Mouse (Mus musculus): ENCODE measurements at regions not wholly inside any gene's neighbourhood (a gene's known extent, or its start where the extent isn't known, plus 50 kb on each side); places are given as distances from the start of the nearest gene placed in this dataset.

DNA sequence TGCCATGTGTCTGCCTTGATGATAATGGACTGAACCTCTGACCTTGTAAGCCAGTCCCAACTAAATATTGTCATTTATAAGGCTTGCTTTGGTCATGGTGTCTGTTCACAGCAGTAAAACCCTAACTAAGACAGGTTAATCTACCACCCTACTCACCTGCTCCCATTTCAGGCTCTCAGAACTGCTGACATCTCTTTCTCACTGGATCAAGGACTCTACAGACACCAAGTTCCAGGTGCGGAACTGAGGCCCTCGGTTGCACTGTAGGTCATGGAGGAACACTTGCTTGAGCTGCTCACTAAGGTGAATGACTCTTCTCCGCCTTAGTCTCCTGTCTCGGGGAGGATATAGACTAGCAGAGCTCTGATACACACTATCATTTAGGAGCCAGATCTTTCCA is 254.0 kb upstream of the Myt1l start:
- Histone ChIP-seq H3K4me3 (no peak overlapping the region), H3K9me3 (peaks cover 4% of the 10 kb centered on the region; the same call in 1 of the 2 replicates), H3K27ac (replicated peaks) (no peak overlapping the region), H3K4me1 (peaks cover 2% of the 10 kb centered on the region; the same call in 1 of the 2 replicates), H3K4me2 (replicated peaks) (no peak overlapping the region), H3K9ac (replicated peaks) (no peak overlapping the region), H3K36me3 (no peaks in the 10 kb centered on the region), H3K27me3 (0 out of 2 replicates have a peak, but pooled peaks cover 4% of the 10 kb centered on the region)
- 94% methylated on average over 4 of the region's 4 CpGs for WGBS
- ATAC-seq (ENCODE audit: low FRiP score, low read depth) = no peak

DNA sequence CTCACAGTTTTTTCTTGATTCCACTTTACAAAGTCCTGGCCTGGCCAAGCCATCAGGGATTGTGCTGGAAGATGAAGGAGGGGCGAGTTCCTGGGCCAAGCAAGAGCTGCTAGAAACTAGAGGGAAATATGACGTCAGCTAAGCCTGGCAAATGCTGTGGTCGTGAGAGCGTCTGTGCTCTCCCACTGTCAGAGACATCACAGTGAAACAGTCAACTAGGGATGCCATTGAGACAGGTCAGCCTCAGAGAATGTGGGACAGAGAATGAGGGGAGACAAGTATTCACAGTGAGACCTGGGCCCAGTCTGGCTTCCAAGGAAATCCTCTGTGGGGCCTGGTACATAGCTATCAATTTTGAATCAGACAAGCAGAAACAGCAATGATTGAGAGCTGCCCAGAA is 252.5 kb upstream of the Myt1l start:
- H3K9ac ChIP-seq (replicated peaks) = no peak overlapping the region
- H3K4me2 ChIP-seq (replicated peaks) = no peak overlapping the region
- no peak for ATAC-seq (ENCODE audit: low FRiP score, low read depth)
- H3K27ac ChIP-seq (replicated peaks) = no peak overlapping the region
- peaks cover 17% of the 10 kb centered on the region for H3K4me1 ChIP-seq
- H3K4me3 ChIP-seq = no peak overlapping the region
- peaks cover 4% of the 10 kb centered on the region; the same call in 1 of the 2 replicates for H3K9me3 ChIP-seq
- H3K27me3 ChIP-seq = 0 out of 2 replicates have a peak, but pooled peaks cover 6% of the 10 kb centered on the region
- 78% methylated on average over 4 of the region's 4 CpGs for WGBS
- H3K36me3 ChIP-seq = no peaks in the 10 kb centered on the region

DNA sequence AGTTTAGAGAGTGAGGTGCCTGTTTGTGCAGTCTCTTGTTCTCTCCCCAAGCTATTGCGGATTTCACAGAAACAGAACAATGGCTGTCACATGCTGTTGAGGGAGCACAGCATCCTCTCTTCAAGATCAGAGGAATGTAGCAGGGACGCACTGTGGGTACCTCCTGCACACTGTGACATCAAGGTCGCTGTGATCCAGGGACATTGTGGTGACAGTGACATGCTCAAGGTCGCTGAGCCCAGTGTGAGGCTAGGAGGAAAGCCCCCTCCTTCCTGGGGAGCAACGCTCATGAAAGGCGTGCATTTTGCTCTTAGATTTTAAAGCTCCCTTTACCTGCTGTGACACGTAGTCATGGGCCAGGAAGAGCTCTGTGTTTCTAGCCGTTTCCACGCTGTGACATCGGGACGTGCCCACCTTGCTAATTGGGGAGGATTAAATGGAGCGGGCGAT is 248.5 kb upstream of the Myt1l start:
- Histone ChIP-seq H3K4me1 (peaks cover 25% of the 10 kb centered on the region), H3K36me3 (no peaks in the 10 kb centered on the region), H3K9me3 (no peaks in the 10 kb centered on the region), H3K9ac (replicated peaks) (no peak overlapping the region; the same call in 1 of the 2 replicates), H3K4me2 (replicated peaks) (peak overlapping the region; percentile 43), H3K27me3 (0 out of 2 replicates have a peak, but pooled peaks cover 6% of the 10 kb centered on the region), H3K4me3 (peak overlapping the region; percentile 14; the same call in 1 of the 2 replicates), H3K27ac (replicated peaks) (peak overlapping the region; percentile 80)
- ATAC-seq (ENCODE audit: low FRiP score, low read depth) = peak; percentile 41; the same call in 1 of the 2 replicates
- WGBS = 4% methylated on average over 13 of the region's 13 CpGs

DNA sequence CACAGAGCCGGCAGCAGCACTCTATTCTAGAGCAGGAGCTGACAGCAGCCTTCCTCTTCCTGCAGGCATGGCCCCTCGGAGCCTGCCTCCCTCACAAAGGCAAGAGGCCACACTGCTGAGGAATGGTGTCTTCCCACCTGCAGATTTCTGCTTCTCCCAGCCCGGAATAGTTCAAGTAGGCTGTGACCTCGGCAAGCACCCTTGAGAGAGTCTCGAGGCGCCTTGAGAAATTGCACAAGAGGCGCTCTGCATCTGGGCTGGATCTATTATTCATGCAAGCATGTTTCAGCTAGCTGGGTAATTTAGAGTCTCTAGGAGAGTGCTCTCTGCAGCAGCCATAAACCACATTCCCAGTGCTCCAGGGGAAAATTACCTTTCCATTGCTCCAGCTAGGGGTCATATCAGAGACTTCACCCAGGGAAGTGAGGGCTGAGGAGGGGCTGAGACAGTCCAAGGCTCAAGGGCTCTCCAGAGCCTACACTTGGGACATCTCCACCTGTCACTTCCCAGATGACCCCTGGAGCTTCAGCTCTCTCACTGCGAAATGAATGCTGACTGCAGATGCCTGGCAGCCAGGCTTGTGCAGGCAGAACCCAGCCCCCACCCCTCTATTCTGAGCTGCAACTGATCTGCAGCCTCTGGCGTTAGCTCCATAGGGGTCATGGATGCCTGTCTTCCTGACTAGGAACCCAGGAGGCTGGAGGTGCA is 247.9 kb upstream of the Myt1l start:
- peak; percentile 77 for ATAC-seq (ENCODE audit: low FRiP score, low read depth)
- no peak overlapping the region; the same call in 1 of the 2 replicates for H3K9ac ChIP-seq (replicated peaks)
- H3K27ac ChIP-seq (replicated peaks) = peak overlapping the region; percentile 80
- WGBS = 4% methylated on average over 9 of the region's 9 CpGs
- H3K36me3 ChIP-seq = no peaks in the 10 kb centered on the region
- peak overlapping the region; percentile 43 for H3K4me2 ChIP-seq (replicated peaks)
- 0 out of 2 replicates have a peak, but pooled peaks cover 6% of the 10 kb centered on the region for H3K27me3 ChIP-seq
- H3K4me3 ChIP-seq = peak overlapping the region; percentile 14; the same call in 1 of the 2 replicates
- H3K4me1 ChIP-seq = peaks cover 25% of the 10 kb centered on the region
- H3K9me3 ChIP-seq = no peaks in the 10 kb centered on the region

DNA sequence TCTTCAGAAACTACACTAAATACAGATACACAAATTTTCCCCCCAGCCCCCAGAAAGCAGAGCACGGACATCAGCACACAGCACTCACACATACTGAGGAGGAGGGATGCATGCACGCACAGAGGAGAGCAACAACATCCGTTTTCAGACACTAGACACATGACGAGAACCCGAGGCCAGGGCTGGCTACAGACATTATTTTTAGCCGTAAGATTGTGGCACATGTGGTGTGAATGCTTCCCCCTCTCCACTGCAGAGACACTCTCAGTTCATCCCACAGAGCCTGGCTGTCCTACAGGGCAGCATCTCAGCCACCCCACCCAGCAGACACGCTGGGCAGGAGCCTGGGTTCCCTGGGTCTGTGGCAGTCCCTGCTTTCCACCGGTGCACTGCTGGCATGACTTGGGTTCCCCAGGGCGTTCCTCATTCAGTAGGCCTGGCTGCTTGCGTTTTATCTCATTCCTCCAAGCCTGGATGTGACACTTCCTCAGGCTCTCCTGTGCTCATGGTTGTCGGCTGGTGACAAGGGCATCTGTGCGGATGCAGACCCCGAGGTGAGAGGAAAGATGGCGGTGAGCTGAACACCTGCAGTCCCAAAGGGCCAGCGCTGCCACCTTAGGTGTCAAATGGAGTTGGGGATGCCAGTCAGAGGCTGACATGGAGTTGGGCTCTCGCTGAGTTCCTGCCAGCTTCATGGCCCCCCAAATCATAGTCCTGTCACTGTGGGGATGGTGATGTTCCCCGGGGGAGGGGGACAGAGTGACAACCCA is 247.1 kb upstream of the Myt1l start:
- no peaks in the 10 kb centered on the region for H3K9me3 ChIP-seq
- 61% methylated on average over 17 of the region's 17 CpGs for WGBS
- 0 out of 2 replicates have a peak overlapping the region, but pooled peaks have one; percentile 20 for H3K9ac ChIP-seq (replicated peaks)
- no peaks in the 10 kb centered on the region for H3K36me3 ChIP-seq
- ATAC-seq (ENCODE audit: low FRiP score, low read depth) = 0 out of 2 replicates have a peak, but pooled peaks have one; percentile 18
- H3K27ac ChIP-seq (replicated peaks) = peak overlapping the region; percentile 80
- peak overlapping the region; percentile 43; the same call in 1 of the 2 replicates for H3K4me2 ChIP-seq (replicated peaks)
- 0 out of 2 replicates have a peak, but pooled peaks cover 6% of the 10 kb centered on the region for H3K27me3 ChIP-seq
- H3K4me3 ChIP-seq = no peak overlapping the region
- H3K4me1 ChIP-seq = peaks cover 25% of the 10 kb centered on the region

DNA sequence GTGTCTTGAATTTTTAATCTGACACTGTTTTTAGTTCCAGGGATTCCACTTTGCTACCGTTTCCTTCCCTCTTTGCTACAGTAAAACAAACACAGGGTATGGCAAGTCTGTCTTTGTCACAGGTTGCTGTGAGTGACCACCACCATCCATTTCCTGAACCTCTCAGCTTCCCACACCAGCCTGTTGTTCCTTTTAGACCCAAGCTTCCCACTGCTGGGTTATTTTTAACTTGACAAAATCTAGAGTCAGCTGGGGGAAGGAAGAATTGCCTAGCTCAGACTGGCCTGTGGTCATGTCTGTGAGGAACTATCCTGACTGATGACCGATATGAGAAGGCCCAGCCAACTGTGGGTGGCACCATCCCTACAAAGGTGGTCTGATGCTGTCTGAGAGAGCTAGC is 239.4 kb upstream of the Myt1l start:
- no peak overlapping the region for H3K9ac ChIP-seq (replicated peaks)
- no peaks in the 10 kb centered on the region for H3K9me3 ChIP-seq
- H3K4me2 ChIP-seq (replicated peaks) = no peak overlapping the region
- H3K4me1 ChIP-seq = peaks cover 9% of the 10 kb centered on the region
- WGBS = 63% methylated on average over 2 of the region's 2 CpGs
- H3K27ac ChIP-seq (replicated peaks) = no peak overlapping the region
- H3K36me3 ChIP-seq = no peaks in the 10 kb centered on the region
- no peaks in the 10 kb centered on the region for H3K27me3 ChIP-seq
- H3K4me3 ChIP-seq = no peak overlapping the region
- ATAC-seq (ENCODE audit: low FRiP score, low read depth) = no peak

DNA sequence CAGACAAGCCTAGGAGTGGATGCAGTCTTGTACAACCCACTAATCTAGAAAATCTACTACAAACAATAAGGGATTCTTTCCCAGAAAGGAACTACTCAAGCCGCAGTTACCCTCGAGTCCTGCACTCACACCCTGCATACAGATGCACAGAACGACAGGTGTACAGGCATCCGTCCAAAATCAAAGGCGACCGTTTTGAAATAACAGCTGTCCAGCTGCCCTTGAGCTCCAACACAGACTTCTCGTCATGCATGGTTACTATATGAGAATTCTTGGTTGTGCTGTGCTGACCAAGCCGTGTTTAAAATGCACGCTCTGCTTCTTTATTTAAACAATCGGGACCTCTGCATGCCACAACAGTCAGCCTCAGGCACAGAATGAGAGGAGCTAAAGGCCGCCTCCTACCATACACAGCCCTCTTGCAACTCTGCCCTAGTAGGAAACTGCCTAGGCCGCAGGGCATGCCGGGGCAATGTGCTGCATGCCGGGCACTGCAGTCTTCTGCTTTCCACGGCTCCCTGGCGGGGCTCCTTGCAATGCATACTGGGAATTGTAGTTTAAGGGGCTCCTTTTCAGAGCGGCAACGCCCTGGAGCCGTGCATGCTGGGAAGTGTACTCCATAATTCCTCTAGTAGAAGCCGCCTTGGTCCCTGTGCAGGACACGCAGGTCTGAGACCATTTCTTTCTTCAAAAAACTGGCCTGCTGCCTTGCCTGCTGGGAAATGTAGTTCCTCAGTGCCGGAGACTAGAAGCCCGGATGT is 237.4 kb upstream of the Myt1l start:
- WGBS = 14% methylated on average over 23 of the region's 23 CpGs
- Histone ChIP-seq H3K9ac (replicated peaks) (peak overlapping the region; percentile 45), H3K27ac (replicated peaks) (peak overlapping the region; percentile 82), H3K4me2 (replicated peaks) (peak overlapping the region; percentile 49), H3K4me1 (peaks cover 9% of the 10 kb centered on the region), H3K4me3 (peak overlapping the region; percentile 28), H3K9me3 (no peaks in the 10 kb centered on the region), H3K27me3 (no peaks in the 10 kb centered on the region), H3K36me3 (no peaks in the 10 kb centered on the region)
- peak; percentile 99 for ATAC-seq (ENCODE audit: low FRiP score, low read depth)

DNA sequence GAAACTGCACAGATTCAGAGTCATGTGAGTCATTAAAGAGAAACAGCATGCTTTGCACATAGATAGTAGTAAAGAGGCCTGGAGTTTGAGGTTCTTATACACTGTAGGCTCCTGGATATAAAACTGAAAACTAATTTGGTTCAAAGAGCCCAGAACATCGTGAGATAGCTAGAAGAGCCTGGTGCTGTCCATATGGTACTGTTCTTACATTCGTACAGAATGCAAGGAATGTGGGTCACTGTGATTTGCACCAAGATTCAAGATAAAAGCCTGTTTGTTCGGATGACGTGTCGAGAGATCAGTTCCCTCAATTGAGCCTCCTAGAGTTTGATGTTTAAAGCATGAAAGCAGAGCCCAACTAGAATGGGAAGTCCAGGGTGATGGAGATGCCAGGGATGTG is 230.2 kb upstream of the Myt1l start:
- Histone ChIP-seq H3K36me3 (no peaks in the 10 kb centered on the region), H3K4me1 (no peaks in the 10 kb centered on the region), H3K9ac (replicated peaks) (no peak overlapping the region), H3K4me3 (no peak overlapping the region), H3K27ac (replicated peaks) (no peak overlapping the region), H3K27me3 (no peaks in the 10 kb centered on the region), H3K9me3 (no peaks in the 10 kb centered on the region), H3K4me2 (replicated peaks) (no peak overlapping the region)
- no peak for ATAC-seq (ENCODE audit: low FRiP score, low read depth)
- 82% methylated on average over 5 of the region's 5 CpGs for WGBS

DNA sequence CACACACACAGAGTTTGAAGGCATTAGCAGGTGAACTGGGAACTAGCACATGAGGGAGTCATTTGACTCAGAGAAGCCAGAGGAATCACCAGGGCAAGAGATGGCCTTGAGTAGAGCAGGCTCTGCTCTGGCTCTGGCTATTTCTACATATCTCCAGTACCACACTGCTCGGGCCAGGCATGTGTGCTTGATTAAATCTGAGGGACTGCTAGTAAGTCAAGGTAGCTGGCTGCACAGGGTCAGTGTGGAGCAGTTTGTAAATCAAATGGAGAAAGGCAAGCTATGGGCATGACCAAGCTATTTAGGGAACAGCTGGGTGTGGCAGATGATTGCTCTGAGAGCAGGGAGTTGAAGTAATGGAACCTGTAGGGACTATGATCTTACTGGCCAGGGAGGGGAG is 212.5 kb upstream of the Myt1l start:
- Histone ChIP-seq H3K4me3 (no peak overlapping the region), H3K36me3 (no peaks in the 10 kb centered on the region), H3K9me3 (no peaks in the 10 kb centered on the region), H3K27ac (replicated peaks) (no peak overlapping the region), H3K27me3 (no peaks in the 10 kb centered on the region), H3K4me2 (replicated peaks) (no peak overlapping the region), H3K4me1 (no peaks in the 10 kb centered on the region), H3K9ac (replicated peaks) (no peak overlapping the region)
- ATAC-seq (ENCODE audit: low FRiP score, low read depth) = no peak
- 78% methylated on average over 1 of the region's 1 CpGs for WGBS

DNA sequence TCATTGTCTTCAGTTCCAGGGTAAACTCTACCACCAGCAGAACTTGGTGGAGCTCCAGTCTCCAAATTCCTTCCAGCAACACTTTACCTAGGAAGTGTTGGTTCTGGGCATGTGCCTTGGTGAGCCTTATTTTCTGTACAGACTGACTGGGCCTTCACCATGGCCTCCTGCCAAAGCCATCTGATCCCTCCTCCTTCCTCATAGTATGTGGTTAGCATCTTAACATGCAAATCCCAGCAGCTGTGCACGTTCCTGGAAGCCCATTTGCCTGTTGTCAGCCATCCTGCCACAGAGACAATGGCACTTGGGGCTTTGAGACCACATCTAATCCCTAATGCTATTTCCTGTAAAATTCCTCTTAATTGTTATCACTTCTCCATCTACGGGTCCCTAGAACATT is 206.7 kb upstream of the Myt1l start:
- H3K27me3 ChIP-seq = no peaks in the 10 kb centered on the region
- H3K9me3 ChIP-seq = no peaks in the 10 kb centered on the region
- H3K4me3 ChIP-seq = no peak overlapping the region
- WGBS = 19% methylated on average over 2 of the region's 2 CpGs
- no peak overlapping the region for H3K4me2 ChIP-seq (replicated peaks)
- peaks cover 8% of the 10 kb centered on the region for H3K4me1 ChIP-seq
- 0 out of 2 replicates have a peak, but pooled peaks have one; percentile 27 for ATAC-seq (ENCODE audit: low FRiP score, low read depth)
- no peaks in the 10 kb centered on the region for H3K36me3 ChIP-seq
- H3K9ac ChIP-seq (replicated peaks) = no peak overlapping the region
- H3K27ac ChIP-seq (replicated peaks) = peak overlapping the region; percentile 20; the same call in 1 of the 2 replicates

DNA sequence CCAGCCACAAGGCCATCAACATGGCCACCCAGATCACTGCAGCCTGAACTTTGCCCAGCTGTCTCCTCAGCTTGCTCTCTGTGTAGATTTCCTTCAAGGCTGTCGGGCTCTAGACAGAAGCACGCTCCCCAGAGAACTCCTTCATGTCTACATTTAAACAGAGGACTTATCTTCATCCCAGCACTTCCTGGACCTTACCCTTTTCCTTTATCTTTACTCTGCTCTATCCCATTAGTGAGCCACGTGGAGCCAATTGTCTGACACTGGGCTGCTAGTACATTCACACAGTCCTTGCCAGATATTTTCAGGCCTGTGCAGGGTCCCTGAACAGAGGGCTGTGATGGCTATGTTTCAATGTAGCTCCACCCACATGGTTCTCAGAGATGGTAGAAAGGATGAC is 204.7 kb upstream of the Myt1l start:
- Histone ChIP-seq H3K27me3 (no peaks in the 10 kb centered on the region), H3K9me3 (no peaks in the 10 kb centered on the region), H3K27ac (replicated peaks) (no peak overlapping the region), H3K9ac (replicated peaks) (no peak overlapping the region), H3K4me2 (replicated peaks) (no peak overlapping the region), H3K4me3 (no peak overlapping the region), H3K36me3 (no peaks in the 10 kb centered on the region), H3K4me1 (peaks cover 8% of the 10 kb centered on the region)
- no peak for ATAC-seq (ENCODE audit: low FRiP score, low read depth)
- WGBS = 73% methylated on average over 3 of the region's 3 CpGs
